Mouse (Mus musculus) bone marrow, adult 2 months (tissue): Measurements from ENCODE around the gene Blvrb.

Experiments
- CTCF ChIP-seq: fragments of 200-500 bp; IDR thresholded peaks from 2 replicates; pipeline ENCODE4 v1.5.1; 2011; ENCODE audit warnings: low read length, control low read depth; ENCODE audit not compliant: control insufficient read depth, insufficient read depth
- POLR2A ChIP-seq: fragments of 200-500 bp; IDR thresholded peaks from 2 replicates; pipeline ENCODE4 v1.6.1; 2011; ENCODE audit warnings: low read depth, mild to moderate bottlenecking, control low read depth, low read length, borderline replicate concordance; ENCODE audit not compliant: control insufficient read depth

DNA sequence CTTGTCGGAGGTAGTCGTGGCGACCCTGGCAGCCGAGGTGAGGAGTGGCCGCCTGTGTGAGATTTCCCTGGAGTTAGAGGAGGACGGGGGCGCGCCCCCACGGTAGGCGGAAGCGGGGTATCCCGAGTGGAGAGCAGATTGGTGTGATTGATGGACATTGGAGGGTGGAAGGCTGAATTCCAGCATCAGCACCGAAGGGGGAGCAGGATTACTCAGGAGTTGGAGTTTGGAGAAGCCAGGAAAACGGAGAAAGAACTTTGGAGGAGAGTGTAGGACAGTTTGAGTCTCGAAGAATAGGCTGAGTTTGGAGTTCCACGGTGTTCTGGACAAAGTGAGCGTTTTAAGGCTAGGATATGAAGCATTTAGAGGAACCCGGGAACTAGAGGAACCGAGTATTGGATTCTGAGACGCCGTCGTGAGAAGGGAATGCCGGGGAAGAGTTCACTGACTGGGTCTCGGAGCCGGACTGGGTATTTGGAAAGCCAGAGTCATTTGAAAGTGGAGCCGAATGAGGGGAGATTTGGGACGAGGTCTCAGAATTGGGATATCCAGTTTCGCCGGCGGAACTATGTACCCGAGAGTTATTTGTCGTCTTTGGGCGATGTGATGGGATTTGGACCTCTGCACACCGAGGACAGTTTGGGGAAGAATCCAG lies 26.2 kb downstream of the Blvrb start:
- no peak for TF ChIP-seq CTCF
- no peak for TF ChIP-seq POLR2A
